8 mouse cellular contexts compared by ENCODE assay signal in genomic region chr14:116924876-116925601, GRCm38 (mm10). TPM values are rescaled to one million over a fixed set of nuclear protein-coding genes. Genes with fewer than 3 reads are reported as not detected.
DNase-seq lines count a peak whose midpoint lies in the region; ATAC-seq and TF ChIP-seq lines count a peak whose summit lies in the region.

TSS of gene Gpc6 (plus strand) at chr14:116925315.

- no peak for DNase-seq in G1E (ENCODE audit: low spot score)
- peak; percentile 86 for DNase-seq in cerebellum, adult 2 months
- DNase-seq in heart, postnatal 4 days, result peak; percentile 87
- DNase-seq in layer of hippocampus, adult 9-11 months, result peak; percentile 64
- peak; percentile 96 for DNase-seq in lung, embryonic 14.5 days
- DNase-seq in retina, embryonic 14.5 days (ENCODE audit: low spot score), result peak; percentile 94
- no peak for DNase-seq in natural killer cell, adult 2 months (ENCODE audit: low spot score in 2 of 2)

- WGBS in cerebellum, adult 2 months, result 1% methylated on average over 38 of the region's 38 CpGs
- under 1% methylated on average over 38 of the region's 38 CpGs for WGBS in lung, embryonic 14.5 days

- H3K4me3 ChIP-seq in G1E (ENCODE audit: low read depth, low read length), result peak within 1 kb of the TSS; percentile 29; the same call in 1 of the 2 replicates
- H3K4me3 ChIP-seq in cerebellum, adult 2 months (replicated peaks; ENCODE audit: insufficient read depth, low read depth, low read length), result peak within 1 kb of the TSS; percentile 65
- H3K4me3 ChIP-seq in lung, embryonic 14.5 days (ENCODE audit: low read depth, low read length), result peak within 1 kb of the TSS; percentile 80

- peak within 1 kb of the TSS; percentile 87 for H3K9ac ChIP-seq in lung, embryonic 14.5 days

- no peaks in the 10 kb centered on the region for H3K27me3 ChIP-seq in G1E (ENCODE audit: insufficient read depth, low read length)
- no peaks in the 10 kb centered on the region; the same call in 1 of the 2 replicates for H3K27me3 ChIP-seq in cerebellum, adult 2 months (ENCODE audit: control insufficient read depth, insufficient read depth, low read length)
- no peaks in the 10 kb centered on the region for H3K27me3 ChIP-seq in lung, embryonic 14.5 days (ENCODE audit: insufficient read depth, low read length)

- TF ChIP-seq CTCF in G1E (IDR thresholded peaks at IDR 0.05; ENCODE audit: low read depth, low read length), result no peak
- TF ChIP-seq CTCF in cerebellum, adult 2 months (IDR thresholded peaks at IDR 0.05; ENCODE audit: borderline replicate concordance, insufficient read depth, low read depth, low read length), result no peak
- TF ChIP-seq CTCF in lung, embryonic 14.5 days (IDR thresholded peaks at IDR 0.05; ENCODE audit: low read depth), result no peak

- TF ChIP-seq POLR2A in cerebellum, adult 2 months (IDR thresholded peaks at IDR 0.05; ENCODE audit: borderline replicate concordance, insufficient read depth, low read length), result no peak

- H3K36me3 ChIP-seq in G1E (replicated peaks), result no peaks in the 10 kb centered on the region
- H3K36me3 ChIP-seq in lung, embryonic 14.5 days (ENCODE audit: insufficient read depth), result no peaks in the 10 kb centered on the region

- no peak for ATAC-seq in G1E (ENCODE audit: extremely low read depth, insufficient number of reproducible peaks, low FRiP score, poor library complexity, severe bottlenecking)
- ATAC-seq in frontal cortex, adult (ENCODE audit: low TSS enrichment), result peak; percentile 82
- peak; percentile 73 for ATAC-seq in lung, embryonic 14.5 days (ENCODE audit: insufficient read depth)

- no peak within 1 kb of the TSS for H3K27ac ChIP-seq in cerebellum, adult 2 months (ENCODE audit: insufficient read depth, low read length)
- peak within 1 kb of the TSS; percentile 97 for H3K27ac ChIP-seq in lung, embryonic 14.5 days (ENCODE audit: low read depth)

- H3K4me1 ChIP-seq in G1E (ENCODE audit: insufficient read depth, low read depth, low read length), result no peaks in the 10 kb centered on the region
- H3K4me1 ChIP-seq in cerebellum, adult 2 months (ENCODE audit: control insufficient read depth, insufficient read depth, low read length), result peaks cover 2% of the 10 kb centered on the region; the same call in 1 of the 2 replicates
- H3K4me1 ChIP-seq in lung, embryonic 14.5 days (ENCODE audit: insufficient read depth), result peaks cover 6% of the 10 kb centered on the region; the same call in 1 of the 2 replicates

- peaks cover 54% of the 10 kb centered on the region for H3K9me3 ChIP-seq in G1E (replicated peaks)
- H3K9me3 ChIP-seq in lung, embryonic 14.5 days (ENCODE audit: low read depth, low read length), result no peaks in the 10 kb centered on the region

- H3K4me2 ChIP-seq in lung, embryonic 14.5 days, result peak within 1 kb of the TSS; percentile 78

RNA-seq across cellular contexts. Expression of gene Gpc6, which starts in this region (rescaled TPM):
- total RNA-seq in G1E (2014; fragmentation: Nextera tagmentation), result not detected in 2 replicates
- 0.06 and 0.22 TPM in 2 replicates for total RNA-seq in G1E (2017)
- not detected in 2 replicates for polyA plus RNA-seq in G1E (2012)
- 5.3 and 7.2 TPM in 2 replicates for polyA plus RNA-seq in cerebellum, adult 2 months (2012; rRNA removed)
- total RNA-seq in heart, postnatal 4 days (2021), result 10 to 100 TPM; 35.6 to 41.2 TPM
- 37.0 and 38.9 TPM in 2 replicates for polyA plus RNA-seq in lung, embryonic 14.5 days (2014; fragmentation: Nextera tagmentation; extraction: Ambion mirVana)

Comparison
In these comparisons a context has a peak if more than half of its experiments do, and no peak if none do; other contexts are left out.
1. RNA of gene Gpc6 (total RNA-seq): 35.6 to 41.2 TPM in heart, postnatal 4 days; 0.06 to 0.22 TPM in G1E; every median in the first group is over 10 times any median in the second.
2. DNase-seq: peak in cerebellum, adult 2 months (2 of 2), heart, postnatal 4 days (single experiment), layer of hippocampus, adult 9-11 months (single experiment), lung, embryonic 14.5 days (single experiment) and retina, embryonic 14.5 days (single experiment); none in G1E (single experiment) and natural killer cell, adult 2 months (0 of 2).
3. H3K4me3 ChIP-seq: peak in every context shown above with its lines; median percentile 80 in lung, embryonic 14.5 days; 65 in cerebellum, adult 2 months; 29 in G1E.